Mouse (Mus musculus) neural tube, embryonic 10.5 days (tissue): ENCODE results near the gene A830031A19Rik.

ENCODE experiments used
- DNase-seq: peaks from one replicate; pipeline ENCODE4 v3.0.0-alpha.2; 2017; ENCODE audit warnings: low spot score; ENCODE audit errors: extremely low spot score

Gene A830031A19Rik

GRCm38 (mm10) chr11:24096483-24096882, 21.6 kb upstream of the A830031A19Rik start:
- no peak for DNase-seq

- DNase-seq: no peak
These were observed 21.0 kb upstream of the A830031A19Rik start for GRCm38 (mm10) chr11:24095656-24096353.

- no peak for DNase-seq
These were observed 20.4 kb upstream of the A830031A19Rik start for GRCm38 (mm10) chr11:24095236-24095635.

- DNase-seq: no peak
These were observed 19.2 kb upstream of the A830031A19Rik start for GRCm38 (mm10) chr11:24094086-24094487.

GRCm38 (mm10) chr11:24092618-24093017, 17.8 kb upstream of the A830031A19Rik start:
- DNase-seq: no peak

GRCm38 (mm10) chr11:24091393-24092080, 16.7 kb upstream of the A830031A19Rik start:
- DNase-seq: no peak

- no peak for DNase-seq
These were observed 15.6 kb upstream of the A830031A19Rik start for GRCm38 (mm10) chr11:24090443-24090842.

GRCm38 (mm10) chr11:24087069-24087468, 12.2 kb upstream of the A830031A19Rik start:
- no peak for DNase-seq

- DNase-seq: no peak
These were observed 11.1 kb upstream of the A830031A19Rik start for GRCm38 (mm10) chr11:24085986-24086385.

- no peak for DNase-seq
These were observed 9.7 kb upstream of the A830031A19Rik start for GRCm38 (mm10) chr11:24084590-24084989.

GRCm38 (mm10) chr11:24084077-24084476, 9.2 kb upstream of the A830031A19Rik start:
- DNase-seq: no peak

GRCm38 (mm10) chr11:24083423-24083822, 8.6 kb upstream of the A830031A19Rik start:
- DNase-seq: no peak

- DNase-seq: no peak
These were observed 8.2 kb upstream of the A830031A19Rik start for GRCm38 (mm10) chr11:24083076-24083405.

- no peak for DNase-seq
These were observed 7.7 kb upstream of the A830031A19Rik start for GRCm38 (mm10) chr11:24082385-24083075.

GRCm38 (mm10) chr11:24081687-24082384, 7.0 kb upstream of the A830031A19Rik start:
- no peak for DNase-seq

- peak; percentile 86 for DNase-seq
These were observed 6.3 kb upstream of the A830031A19Rik start for GRCm38 (mm10) chr11:24081016-24081686.

- no peak for DNase-seq
These were observed 5.7 kb upstream of the A830031A19Rik start for GRCm38 (mm10) chr11:24080541-24080940.

GRCm38 (mm10) chr11:24079392-24080391, 4.8 kb upstream of the A830031A19Rik start:
- peak; percentile 81 for DNase-seq

- DNase-seq: peak; percentile 76
These were observed 4.0 kb upstream of the A830031A19Rik start for GRCm38 (mm10) chr11:24078706-24079316.
